Mouse (Mus musculus) CH12.LX (cell line): ENCODE results near the gene Man2a1.

ENCODE experiments used
- BHLHE40 ChIP-seq: IDR thresholded peaks from 2 replicates; pipeline ENCODE4 v1.6.1; 2011; ENCODE audit warnings: mild to moderate bottlenecking, low read depth, low read length, improper control_type of control experiment
- ELF1 ChIP-seq: IDR thresholded peaks from 2 replicates; pipeline ENCODE4 v1.6.1; 2014; ENCODE audit warnings: low read depth, mild to moderate bottlenecking, inconsistent platforms, low read length, improper control_type of control experiment
- EP300 ChIP-seq: IDR thresholded peaks from 2 replicates; pipeline ENCODE4 v1.6.1; 2011; ENCODE audit warnings: low read length, improper control_type of control experiment
- MEF2A ChIP-seq: IDR thresholded peaks from 2 replicates; pipeline ENCODE4 v1.6.1; 2014; ENCODE audit warnings: low read depth, mild to moderate bottlenecking, inconsistent platforms, low read length, improper control_type of control experiment, borderline replicate concordance
- POLR2A ChIP-seq: IDR thresholded peaks from 2 replicates; pipeline ENCODE4 v1.6.1; 2011; ENCODE audit warnings: low read depth, mild to moderate bottlenecking, improper control_type of control experiment, low read length
- TBP ChIP-seq: conservative IDR thresholded peaks from 2 replicates; pipeline ENCODE4 v1.6.1; 2011; ENCODE audit warnings: low read depth, low read length, improper control_type of control experiment
- USF2 ChIP-seq: conservative IDR thresholded peaks from 2 replicates; pipeline ENCODE4 v1.6.1; 2011; ENCODE audit warnings: low read depth, low read length, improper control_type of control experiment

- TF ChIP-seq TBP, result no peak
- TF ChIP-seq USF2, result no peak
- TF ChIP-seq POLR2A, result no peak
- no peak for TF ChIP-seq BHLHE40
- TF ChIP-seq MEF2A, result no peak
- no peak for TF ChIP-seq EP300
- TF ChIP-seq ELF1, result no peak
These were observed 20.7 kb downstream of the Man2a1 start for GRCm38 (mm10) chr17:64621226-64621625.
